Comparison of ENCODE assay signal across 8 mouse cellular contexts in the genomic region with DNA sequence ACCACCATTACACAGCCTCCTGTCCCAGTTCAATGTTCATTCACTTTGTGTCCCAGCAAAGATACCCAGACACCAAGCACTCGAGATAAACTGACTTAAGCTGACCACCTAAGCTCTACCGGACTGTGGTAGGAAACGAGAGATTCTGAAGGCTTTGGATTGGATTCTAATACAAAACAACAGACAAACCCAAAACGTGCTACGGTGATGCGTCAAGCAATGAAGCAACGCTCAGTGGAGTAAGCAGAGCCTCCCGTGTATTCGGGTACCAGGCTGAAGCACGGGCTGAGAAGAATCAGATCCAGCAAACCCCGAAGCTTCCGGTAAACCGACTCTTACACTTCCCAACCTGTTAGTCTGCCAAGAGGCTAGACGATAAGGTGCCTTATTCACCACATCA. TPM values are rescaled to one million over a fixed set of nuclear protein-coding genes. Genes with fewer than 3 reads are reported as not detected.
DNase-seq lines count a peak whose midpoint lies in the region; ATAC-seq and TF ChIP-seq lines count a peak whose summit lies in the region.
"Had no signal": no experiment of that assay in that cellular context is flagged by ENCODE, and none has a peak within 500 bp of the region (broad histone marks: within the 10 kb centered on the region; RNA-seq: fewer than 3 reads in every experiment).

No protein-coding gene starts in this region.

- H3ac ChIP-seq in myocyte (ENCODE audit: control insufficient read depth, insufficient read length) = no peak overlapping the region

- no peaks in the 10 kb centered on the region for H3K9me3 ChIP-seq in hindbrain, postnatal 0 days (ENCODE audit: low read length)

- H3K79me2 ChIP-seq in myocyte (ENCODE audit: control insufficient read depth, insufficient read depth) = no peaks in the 10 kb centered on the region

- DNase-seq in layer of hippocampus, adult 2 months (ENCODE audit: low spot score in 2 of 2) = peak in 1 of 2 experiments; percentile 18
- DNase-seq in layer of hippocampus, adult 9-10 months (ENCODE audit: low spot score) = no peak
- no peak for DNase-seq in hindbrain, postnatal 0 days (ENCODE audit: low spot score)
- DNase-seq in right cerebral cortex, postnatal 14 days = no peak
- no peak for DNase-seq in left cerebral cortex, adult 18-20 months (ENCODE audit: low spot score in 2 of 2)

- TF ChIP-seq POLR2A in embryonic fibroblast, embryonic 13.5 days (IDR thresholded peaks at IDR 0.05; ENCODE audit: low read depth, low read length) = no peak
- no peak for TF ChIP-seq POLR2A in myocyte (IDR thresholded peaks at IDR 0.05; ENCODE audit: insufficient read length, low read depth)

- no peaks in the 10 kb centered on the region for H3K27me3 ChIP-seq in hindbrain, postnatal 0 days (ENCODE audit: insufficient read depth, low read length)
- H3K27me3 ChIP-seq in myocyte (ENCODE audit: control insufficient read depth, insufficient read depth, insufficient read length) = no peaks in the 10 kb centered on the region

- WGBS in hindbrain, postnatal 0 days = 54% methylated on average over 14 of the region's 14 CpGs

- peak overlapping the region; percentile 34 for H3K4me3 ChIP-seq in layer of hippocampus, adult 2 months
- 0 out of 2 replicates have a peak overlapping the region, but pooled peaks have one; percentile 5 for H3K4me3 ChIP-seq in embryonic fibroblast, embryonic 13.5 days (ENCODE audit: insufficient read depth, low read length)
- peak overlapping the region; percentile 17; the same call in 1 of the 2 replicates for H3K4me3 ChIP-seq in hindbrain, postnatal 0 days (ENCODE audit: low read length)
- H3K4me3 ChIP-seq in myocyte = peak overlapping the region; percentile 3

- ATAC-seq in hindbrain, postnatal 0 days = no peak

- H3K4me1 ChIP-seq in embryonic fibroblast, embryonic 13.5 days (ENCODE audit: control insufficient read depth, insufficient read depth, low read length) = peaks cover 13% of the 10 kb centered on the region
- 0 out of 2 replicates have a peak, but pooled peaks cover 7% of the 10 kb centered on the region for H3K4me1 ChIP-seq in hindbrain, postnatal 0 days (ENCODE audit: insufficient read depth, low read length)

- H3K9ac ChIP-seq in hindbrain, postnatal 0 days (replicated peaks; ENCODE audit: low read length) = no peak overlapping the region

- H3K27ac ChIP-seq in layer of hippocampus, adult 2 months = no peak overlapping the region; the same call in 1 of the 2 replicates
- no peak overlapping the region for H3K27ac ChIP-seq in embryonic fibroblast, embryonic 13.5 days (ENCODE audit: insufficient read depth, low read length)
- no peak overlapping the region for H3K27ac ChIP-seq in hindbrain, postnatal 0 days

- no peak for TF ChIP-seq CTCF in layer of hippocampus, adult 2 months (conservative IDR thresholded peaks at IDR 0.05)
- no peak for TF ChIP-seq CTCF in embryonic fibroblast, embryonic 13.5 days (IDR thresholded peaks at IDR 0.05; ENCODE audit: borderline replicate concordance, insufficient read depth, low read length)
- no peak for TF ChIP-seq CTCF in hindbrain, postnatal 0 days (IDR thresholded peaks at IDR 0.05; ENCODE audit: low read depth)

- H3K36me3 ChIP-seq in hindbrain, postnatal 0 days (ENCODE audit: insufficient read depth, low read length) = no peaks in the 10 kb centered on the region
- no peaks in the 10 kb centered on the region for H3K36me3 ChIP-seq in myocyte (ENCODE audit: control insufficient read depth, insufficient read depth)

- H3K4me2 ChIP-seq in hindbrain, postnatal 0 days (ENCODE audit: low read depth, low read length) = peak overlapping the region; percentile 38
- peak overlapping the region; percentile 67 for H3K4me2 ChIP-seq in myocyte (ENCODE audit: low read depth)

TF ChIP-seq in myocyte, 11 proteins besides CTCF, POLR2A, EP300 and RAD21:
- no peak for TF ChIP-seq REST (IDR thresholded peaks at IDR 0.05; ENCODE audit: insufficient read depth, insufficient read length)
- no peak for TF ChIP-seq POLR2AphosphoS2 (IDR thresholded peaks at IDR 0.05; ENCODE audit: insufficient read length, low read depth)
- TF ChIP-seq MYOD1 (IDR thresholded peaks at IDR 0.05; ENCODE audit: control insufficient read depth in 1 of 3, insufficient read length in 2 of 3, low read depth in 2 of 3) = no peak
- TF ChIP-seq TCF3 (IDR thresholded peaks at IDR 0.05; ENCODE audit: insufficient read length, low read depth) = no peak
- TF ChIP-seq E2F4 (IDR thresholded peaks at IDR 0.05; ENCODE audit: insufficient read depth) = no peak
- TF ChIP-seq MAX (IDR thresholded peaks at IDR 0.05; ENCODE audit: low read depth) = no peak
- TF ChIP-seq MYOG (IDR thresholded peaks at IDR 0.05; ENCODE audit: control insufficient read depth in 1 of 3, insufficient read depth in 1 of 3, insufficient read length in 2 of 3, low read depth in 2 of 3) = no peak
TF ChIP-seq in myocyte: peak in this region for 0.

RNA-seq across cellular contexts. Expression of a gene that starts 37.0 kb away (rescaled TPM):
- 10 to 100 TPM; 50.3 to 50.9 TPM for total RNA-seq in layer of hippocampus, adult 2 months (2021)
- polyA plus RNA-seq in embryonic fibroblast, embryonic 13.5 days (2011; ENCODE audit: insufficient read length, low read depth, missing spikeins) = 49.4 and 54.4 TPM in 2 replicates
- 25.5 and 28.0 TPM in 2 replicates for total RNA-seq in hindbrain, postnatal 0 days (2014; rRNA removed)
- polyA plus RNA-seq in hindbrain, postnatal 0 days (2015; fragmentation: Nextera tagmentation; extraction: Ambion mirVana) = 2.5 and 2.6 TPM in 2 replicates
- 23.1 TPM for polyA plus RNA-seq in myocyte (2012; fragmentation: generic; extraction: Trizol)
- 10 to 100 TPM; 55.9 to 58.2 TPM for total RNA-seq in left cerebral cortex, adult 18-20 months (2021)

RNA-seq across cellular contexts. Expression of a gene that starts 38.3 kb away (rescaled TPM):
- not detected for total RNA-seq in layer of hippocampus, adult 2 months (2021)
- not detected in 2 replicates for polyA plus RNA-seq in embryonic fibroblast, embryonic 13.5 days (2011; ENCODE audit: insufficient read length, low read depth, missing spikeins)
- not detected in 2 replicates for total RNA-seq in hindbrain, postnatal 0 days (2014; rRNA removed)
- polyA plus RNA-seq in hindbrain, postnatal 0 days (2015; fragmentation: Nextera tagmentation; extraction: Ambion mirVana) = not detected in 2 replicates
- not detected for polyA plus RNA-seq in myocyte (2012; fragmentation: generic; extraction: Trizol)
- total RNA-seq in left cerebral cortex, adult 18-20 months (2021) = not detected
- total RNA-seq: left cerebral cortex, adult 8-10 months had no signal

RNA-seq across cellular contexts. Expression of a gene that starts 59.7 kb away (rescaled TPM):
- total RNA-seq in layer of hippocampus, adult 2 months (2021) = not detected
- not detected in 2 replicates for polyA plus RNA-seq in embryonic fibroblast, embryonic 13.5 days (2011; ENCODE audit: insufficient read length, low read depth, missing spikeins)
- not detected in 2 replicates for total RNA-seq in hindbrain, postnatal 0 days (2014; rRNA removed)
- not detected in 2 replicates for polyA plus RNA-seq in hindbrain, postnatal 0 days (2015; fragmentation: Nextera tagmentation; extraction: Ambion mirVana)
- polyA plus RNA-seq in myocyte (2012; fragmentation: generic; extraction: Trizol) = not detected
- total RNA-seq in left cerebral cortex, adult 18-20 months (2021) = not detected
- total RNA-seq: left cerebral cortex, adult 8-10 months had no signal
